Mouse (Mus musculus): Measurements from ENCODE around the gene Epn1. TPM values are rescaled to one million over a fixed set of nuclear protein-coding genes. Genes with fewer than 3 reads are reported as not detected.

Epn1 gene
- polyA plus RNA-seq, 1 experiment, result 135 TPM

DNA sequence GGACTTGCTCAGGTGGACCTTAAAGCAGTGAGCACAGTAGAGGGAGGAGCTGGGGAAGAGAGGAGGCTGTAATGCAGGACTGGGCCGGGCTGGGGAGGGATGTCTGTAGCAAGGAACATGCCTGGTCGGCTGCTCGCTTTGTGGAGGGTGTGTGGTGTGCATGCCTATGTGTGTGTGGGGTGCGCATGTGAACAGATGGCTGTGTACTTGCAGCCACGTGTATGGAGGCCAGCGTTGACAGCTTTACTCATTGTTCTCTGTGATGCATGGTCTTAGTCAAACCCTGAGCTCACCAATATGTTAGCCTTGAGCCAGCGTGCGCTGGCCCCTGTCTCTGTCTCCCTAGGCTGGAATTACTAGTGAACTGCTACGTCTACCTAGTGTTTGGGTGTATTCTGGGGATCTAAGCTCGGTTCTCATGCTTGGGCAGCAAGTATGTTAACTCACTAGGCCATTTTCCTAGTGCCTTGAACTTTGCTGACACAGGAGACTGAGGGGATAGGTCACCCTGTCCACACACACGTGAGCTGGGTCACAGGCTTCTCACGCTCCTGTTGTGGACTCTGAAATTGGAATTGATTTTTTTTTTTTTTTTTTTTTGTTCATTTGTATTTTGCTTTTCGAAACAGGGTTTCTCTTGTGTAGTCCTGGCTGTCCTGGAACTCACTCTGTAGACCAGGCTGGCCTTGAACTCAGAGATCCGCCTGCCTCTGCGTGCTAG lies 11.1 kb downstream of the Epn1 start:
- Histone ChIP-seq H3K4me1 (ENCODE audit: control insufficient read depth, insufficient read depth, low read length) (no peaks in the 10 kb centered on the region), H3K4me3 (replicated peaks; ENCODE audit: control insufficient read depth, low read depth, low read length) (no peak overlapping the region), H3K27ac (ENCODE audit: control insufficient read depth, insufficient read depth, low read depth, low read length, poor library complexity) (no peak overlapping the region)
- 91% methylated on average over 15 of the region's 15 CpGs for WGBS
- no peak for TF ChIP-seq POLR2A (IDR thresholded peaks at IDR 0.05; ENCODE audit: borderline replicate concordance, control insufficient read depth, low read depth, low read length)
- TF ChIP-seq CTCF (IDR thresholded peaks at IDR 0.05; ENCODE audit: control insufficient read depth, insufficient read depth, low read length), result no peak

- TF ChIP-seq POLR2A (IDR thresholded peaks at IDR 0.05; ENCODE audit: borderline replicate concordance, control insufficient read depth, low read depth, low read length) (no peak), CTCF (IDR thresholded peaks at IDR 0.05; ENCODE audit: control insufficient read depth, insufficient read depth, low read length) (no peak)
- Histone ChIP-seq H3K4me1 (ENCODE audit: control insufficient read depth, insufficient read depth, low read length) (no peaks in the 10 kb centered on the region), H3K27ac (ENCODE audit: control insufficient read depth, insufficient read depth, low read depth, low read length, poor library complexity) (no peak overlapping the region), H3K4me3 (replicated peaks; ENCODE audit: control insufficient read depth, low read depth, low read length) (no peak overlapping the region)
- WGBS, result 93% methylated on average over 6 of the region's 6 CpGs
Observed at GRCm38 (mm10) chr7:5092381-5092780, 12.3 kb downstream of the Epn1 start.

DNA sequence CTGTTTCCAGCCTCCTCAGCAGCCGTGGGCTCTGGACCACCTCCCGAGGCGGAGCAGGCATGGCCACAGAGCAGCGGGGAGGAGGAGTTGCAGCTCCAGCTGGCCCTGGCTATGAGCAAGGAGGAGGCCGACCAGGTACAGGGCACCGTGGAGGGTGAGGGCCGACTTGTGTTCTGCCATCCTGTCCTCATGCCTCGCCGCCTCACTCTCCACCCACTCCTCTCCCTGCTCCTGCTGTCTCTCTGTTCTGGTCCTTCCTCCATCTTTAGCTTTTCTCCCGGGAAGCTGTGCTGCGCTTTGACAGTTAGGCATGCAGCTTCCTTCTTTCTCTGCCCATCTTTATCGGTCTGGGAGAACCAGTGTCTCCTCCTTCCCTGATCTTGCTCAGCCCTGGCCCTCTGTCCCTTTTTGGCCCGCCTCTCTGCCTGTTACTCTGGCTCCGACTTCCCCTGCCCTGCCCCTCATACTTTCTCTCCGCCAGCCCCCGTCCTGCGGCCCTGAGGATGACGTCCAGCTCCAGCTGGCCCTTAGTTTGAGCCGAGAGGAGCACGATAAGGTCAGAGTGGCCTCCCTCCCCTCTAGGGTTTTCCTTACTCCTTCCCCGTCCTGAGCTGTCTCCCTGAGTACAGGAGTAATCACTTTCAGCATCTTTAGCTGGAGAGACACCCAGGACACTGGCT lies 12.9 kb downstream of the Epn1 start:
- WGBS, result 91% methylated on average over 21 of the region's 21 CpGs
- TF ChIP-seq CTCF (IDR thresholded peaks at IDR 0.05; ENCODE audit: control insufficient read depth, insufficient read depth, low read length), result no peak
- TF ChIP-seq POLR2A (IDR thresholded peaks at IDR 0.05; ENCODE audit: borderline replicate concordance, control insufficient read depth, low read depth, low read length), result no peak
- no peak overlapping the region for H3K4me3 ChIP-seq (replicated peaks; ENCODE audit: control insufficient read depth, low read depth, low read length)
- no peak overlapping the region for H3K27ac ChIP-seq (ENCODE audit: control insufficient read depth, insufficient read depth, low read depth, low read length, poor library complexity)
- H3K4me1 ChIP-seq (ENCODE audit: control insufficient read depth, insufficient read depth, low read length), result no peaks in the 10 kb centered on the region

DNA sequence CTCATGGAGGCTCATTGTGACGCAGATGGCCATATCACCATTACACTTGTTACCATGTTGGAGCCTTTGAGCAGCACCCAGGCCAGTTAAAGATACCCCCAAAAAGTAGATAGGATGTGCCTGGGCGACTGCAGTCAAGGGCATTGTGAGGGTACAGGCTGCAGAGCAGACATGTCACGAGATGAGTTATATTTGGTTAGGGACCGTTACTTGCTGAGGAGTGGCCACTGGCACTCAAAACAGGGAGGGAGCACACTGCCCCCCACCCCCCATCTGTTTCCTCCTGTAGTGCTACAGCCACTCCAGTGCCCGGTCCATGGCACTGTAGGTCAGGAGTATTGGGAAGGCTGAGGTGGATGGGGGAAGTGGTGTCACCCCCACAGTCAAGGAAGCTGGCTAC lies 18.7 kb downstream of the Epn1 start:
- Histone ChIP-seq H3K27ac (ENCODE audit: control insufficient read depth, insufficient read depth, low read depth, low read length, poor library complexity) (no peak overlapping the region), H3K4me3 (replicated peaks; ENCODE audit: control insufficient read depth, low read depth, low read length) (no peak overlapping the region), H3K4me1 (ENCODE audit: control insufficient read depth, insufficient read depth, low read length) (peaks cover 4% of the 10 kb centered on the region)
- WGBS, result 84% methylated on average over 5 of the region's 5 CpGs
- TF ChIP-seq POLR2A (IDR thresholded peaks at IDR 0.05; ENCODE audit: borderline replicate concordance, control insufficient read depth, low read depth, low read length) (no peak), CTCF (IDR thresholded peaks at IDR 0.05; ENCODE audit: control insufficient read depth, insufficient read depth, low read length) (no peak)

GRCm38 (mm10) chr7:5099796-5100195 lies 19.8 kb downstream of the Epn1 start:
- Histone ChIP-seq H3K4me1 (ENCODE audit: control insufficient read depth, insufficient read depth, low read length) (peaks cover 4% of the 10 kb centered on the region), H3K4me3 (replicated peaks; ENCODE audit: control insufficient read depth, low read depth, low read length) (no peak overlapping the region), H3K27ac (ENCODE audit: control insufficient read depth, insufficient read depth, low read depth, low read length, poor library complexity) (no peak overlapping the region)
- no peak for TF ChIP-seq CTCF (IDR thresholded peaks at IDR 0.05; ENCODE audit: control insufficient read depth, insufficient read depth, low read length)
- no peak for TF ChIP-seq POLR2A (IDR thresholded peaks at IDR 0.05; ENCODE audit: borderline replicate concordance, control insufficient read depth, low read depth, low read length)
- WGBS, result 84% methylated on average over 3 of the region's 3 CpGs

GRCm38 (mm10) chr7:5101066-5101663 lies 21.1 kb downstream of the Epn1 start:
- Histone ChIP-seq H3K27ac (ENCODE audit: control insufficient read depth, insufficient read depth, low read depth, low read length, poor library complexity) (peak overlapping the region; percentile 52; the same call in 1 of the 2 replicates), H3K4me1 (ENCODE audit: control insufficient read depth, insufficient read depth, low read length) (peaks cover 4% of the 10 kb centered on the region), H3K4me3 (replicated peaks; ENCODE audit: control insufficient read depth, low read depth, low read length) (peak overlapping the region; percentile 40)
- TF ChIP-seq CTCF (IDR thresholded peaks at IDR 0.05; ENCODE audit: control insufficient read depth, insufficient read depth, low read length) (no peak), POLR2A (IDR thresholded peaks at IDR 0.05; ENCODE audit: borderline replicate concordance, control insufficient read depth, low read depth, low read length) (no peak)
- 1% methylated on average over 10 of the region's 10 CpGs for WGBS

DNA sequence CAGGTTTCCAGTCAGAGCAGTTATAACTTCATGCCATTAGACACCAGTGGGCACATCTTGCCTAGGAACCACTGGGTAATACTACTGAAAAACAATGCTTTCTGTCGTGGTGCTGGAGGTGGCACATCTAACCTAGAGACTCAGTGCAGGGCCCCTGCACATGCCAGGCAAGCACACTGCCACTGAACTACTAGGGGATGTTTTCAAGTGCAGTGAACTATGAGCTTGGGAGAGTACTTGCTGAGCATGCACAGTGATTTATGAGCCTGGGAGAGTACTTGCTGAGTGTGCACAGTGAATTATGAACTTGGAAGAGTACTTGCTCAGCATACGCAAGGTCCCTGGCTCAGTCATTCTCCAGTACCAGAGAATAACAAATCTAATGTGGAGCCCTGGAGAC lies 22.5 kb downstream of the Epn1 start:
- WGBS, result 82% methylated on average over 2 of the region's 2 CpGs

GRCm38 (mm10) chr7:5108272-5108671 lies 28.2 kb downstream of the Epn1 start:
- WGBS, result 68% methylated on average over 4 of the region's 4 CpGs
- Histone ChIP-seq H3K4me3 (replicated peaks; ENCODE audit: control insufficient read depth, low read depth, low read length) (no peak overlapping the region), H3K27ac (ENCODE audit: control insufficient read depth, insufficient read depth, low read depth, low read length, poor library complexity) (no peak overlapping the region), H3K4me1 (ENCODE audit: control insufficient read depth, insufficient read depth, low read length) (no peaks in the 10 kb centered on the region)
- TF ChIP-seq CTCF (IDR thresholded peaks at IDR 0.05; ENCODE audit: control insufficient read depth, insufficient read depth, low read length) (no peak), POLR2A (IDR thresholded peaks at IDR 0.05; ENCODE audit: borderline replicate concordance, control insufficient read depth, low read depth, low read length) (no peak)

More for the DNA sequence above, 22.5 kb downstream of the Epn1 start:
- no peak for TF ChIP-seq POLR2A (IDR thresholded peaks at IDR 0.05; ENCODE audit: borderline replicate concordance, control insufficient read depth, low read depth, low read length)
- TF ChIP-seq CTCF (IDR thresholded peaks at IDR 0.05; ENCODE audit: control insufficient read depth, insufficient read depth, low read length), result no peak
- no peak overlapping the region for H3K27ac ChIP-seq (ENCODE audit: control insufficient read depth, insufficient read depth, low read depth, low read length, poor library complexity)
- no peak overlapping the region for H3K4me3 ChIP-seq (replicated peaks; ENCODE audit: control insufficient read depth, low read depth, low read length)
- peaks cover 4% of the 10 kb centered on the region for H3K4me1 ChIP-seq (ENCODE audit: control insufficient read depth, insufficient read depth, low read length)
